Mouse (Mus musculus) thymus, adult 2 months (tissue): ENCODE measurements around the gene Erf.
A peak's percentile ranks its signal among the peaks of the same experiment; 100 is the strongest.

Experiments
- CTCF ChIP-seq: fragments of 200-500 bp; IDR thresholded peaks from 2 replicates; pipeline ENCODE4 v1.5.1; 2012; ENCODE audit warnings: mild to moderate bottlenecking, control low read depth, low read length, moderate library complexity, borderline replicate concordance; ENCODE audit not compliant: control insufficient read depth, poor library complexity, insufficient read depth; ENCODE audit errors: extremely low read depth
- POLR2A ChIP-seq: fragments of 200-500 bp; IDR thresholded peaks from 2 replicates; pipeline ENCODE4 v1.6.1; 2012; ENCODE audit warnings: mild to moderate bottlenecking, low read length, control low read depth, moderate library complexity; ENCODE audit not compliant: control insufficient read depth, poor library complexity, insufficient read depth; ENCODE audit errors: extremely low read depth

GRCm38 (mm10) chr7:25279076-25279860 is 28.7 kb upstream of the Erf start:
- TF ChIP-seq POLR2A (no peak; the same call in 1 of the 2 replicates), CTCF (peak; percentile 9; the same call in 1 of the 2 replicates)
